Mouse (Mus musculus) megakaryocyte, embryonic 14.5 days (primary cell): ENCODE measurements around the gene Gtf2h2.

Experiments used
- FLI1 ChIP-seq: IDR thresholded peaks from 2 replicates; pipeline ENCODE4 v1.6.1; 2012; ENCODE audit warnings: low read length, inconsistent platforms, mixed read lengths
- GATA1 ChIP-seq: IDR thresholded peaks from 3 replicates; pipeline ENCODE4 v1.6.1; 2012; ENCODE audit warnings: mixed read lengths, low read length, inconsistent platforms, borderline replicate concordance

DNA sequence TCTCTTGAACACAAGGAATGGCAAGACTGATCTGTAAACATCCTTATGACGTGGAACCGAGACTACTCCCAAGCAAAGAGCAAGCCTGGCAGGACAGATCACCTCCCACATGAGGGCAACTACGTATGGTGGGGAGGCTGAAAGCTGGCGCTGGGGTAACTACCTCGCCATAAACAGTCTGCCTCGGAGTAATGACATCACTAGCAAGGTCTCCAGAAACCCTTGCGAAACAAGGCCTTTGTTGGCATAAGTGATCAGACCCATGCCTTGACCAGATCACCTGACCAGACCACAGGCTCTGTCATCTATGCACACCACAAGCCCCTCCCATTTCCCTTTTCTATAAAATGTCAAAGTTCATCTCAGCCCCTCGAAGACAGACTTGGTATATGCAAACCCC, 934 bp upstream of the Gtf2h2 start:
- TF ChIP-seq GATA1, result no peak
- no peak for TF ChIP-seq FLI1
